Mouse (Mus musculus) thymus, adult 2 months (tissue): ENCODE data around the gene Oaz2. TPM values are rescaled to one million over a fixed set of nuclear protein-coding genes. Genes with fewer than 3 reads are reported as not detected.

ENCODE experiments used
- DNase-seq: peaks from one replicate; pipeline ENCODE4 v3.0.0; 2021
- H3K27ac ChIP-seq: fragments of 200-500 bp; 2 replicates; pipeline ENCODE4 v1.5.1; 2012; ENCODE audit warnings: low read length, control low read depth; ENCODE audit not compliant: control insufficient read depth, insufficient read depth
- H3K27me3 ChIP-seq: fragments of 200-500 bp; 2 replicates; pipeline ENCODE4 v1.6.1; 2012; ENCODE audit warnings: mild to moderate bottlenecking, low read length, moderate library complexity, mixed read lengths; ENCODE audit not compliant: control insufficient read depth, insufficient read depth
- H3K36me3 ChIP-seq: fragments of 200-500 bp; 2 replicates; pipeline ENCODE4 v1.6.1; 2012; ENCODE audit warnings: mild to moderate bottlenecking, low read length, moderate library complexity; ENCODE audit not compliant: control insufficient read depth, insufficient read depth
- H3K4me1 ChIP-seq: fragments of 200-500 bp; replicated peaks from 2 replicates; pipeline ENCODE4 v1.6.1; 2012; ENCODE audit warnings: low read length; ENCODE audit not compliant: control insufficient read depth, insufficient read depth
- H3K4me3 ChIP-seq: fragments of 200-500 bp; 2 replicates; pipeline ENCODE4 v1.5.1; 2012; ENCODE audit warnings: mild to moderate bottlenecking, low read length, control low read depth, moderate library complexity; ENCODE audit not compliant: control insufficient read depth, insufficient read depth
- CTCF ChIP-seq: fragments of 200-500 bp; IDR thresholded peaks from 2 replicates; pipeline ENCODE4 v1.5.1; 2012; ENCODE audit warnings: mild to moderate bottlenecking, control low read depth, low read length, moderate library complexity, borderline replicate concordance; ENCODE audit not compliant: control insufficient read depth, poor library complexity, insufficient read depth; ENCODE audit errors: extremely low read depth
- POLR2A ChIP-seq: fragments of 200-500 bp; IDR thresholded peaks from 2 replicates; pipeline ENCODE4 v1.6.1; 2012; ENCODE audit warnings: mild to moderate bottlenecking, low read length, control low read depth, moderate library complexity; ENCODE audit not compliant: control insufficient read depth, poor library complexity, insufficient read depth; ENCODE audit errors: extremely low read depth
- WGBS: fragments of 180-500 bp; shearing (Covaris S2); methylation state at CpG from one replicate; pipeline ENCODE4 v1.1.7; 2018; 5-methylcytosine and 5-hydroxymethylcytosine counted together
- polyA plus RNA-seq: library from polyadenylated mRNA; depleted of rRNA; stranded (reverse); fragments of >200 nt; gene quantifications from 2 replicates; pipeline ENCODE4 v1.2.3, GENCODE M21; 2012

The Oaz2 gene
- polyA plus RNA-seq, 1 experiment: 68.1 TPM

- DNase-seq: peak; percentile 58
- peaks cover 27% of the 10 kb centered on the region for H3K27me3 ChIP-seq
- H3K4me1 ChIP-seq: peaks cover 15% of the 10 kb centered on the region
- TF ChIP-seq POLR2A (no peak), CTCF (no peak)
- WGBS: 1% methylated on average over 59 of the region's 83 CpGs
- peak overlapping the region; percentile 60 for H3K4me3 ChIP-seq
- no peaks in the 10 kb centered on the region for H3K36me3 ChIP-seq
- no peak overlapping the region for H3K27ac ChIP-seq
These were observed 37.8 kb upstream of the Oaz2 start for GRCm38 (mm10) chr9:65629767-65630630.

- TF ChIP-seq CTCF (0 out of 2 replicates have a peak, but pooled peaks have one; percentile 11), POLR2A (no peak)
- DNase-seq: peak; percentile 28
- WGBS: 4% methylated on average over 76 of the region's 78 CpGs
- no peaks in the 10 kb centered on the region for H3K36me3 ChIP-seq
- H3K4me3 ChIP-seq: peak overlapping the region; percentile 60
- no peak overlapping the region for H3K27ac ChIP-seq
- H3K4me1 ChIP-seq: peaks cover 15% of the 10 kb centered on the region
- H3K27me3 ChIP-seq: peaks cover 27% of the 10 kb centered on the region
These were observed 37.0 kb upstream of the Oaz2 start for GRCm38 (mm10) chr9:65630631-65631353.

- no peak for TF ChIP-seq POLR2A
- TF ChIP-seq CTCF: no peak
- Histone ChIP-seq H3K27ac (no peak overlapping the region), H3K36me3 (no peaks in the 10 kb centered on the region), H3K27me3 (peaks cover 27% of the 10 kb centered on the region), H3K4me3 (no peak overlapping the region), H3K4me1 (peaks cover 15% of the 10 kb centered on the region)
- DNase-seq: no peak
- 27% methylated on average over 16 of the region's 16 CpGs for WGBS
These were observed 36.3 kb upstream of the Oaz2 start for GRCm38 (mm10) chr9:65631354-65632021.

- Histone ChIP-seq H3K27me3 (peaks cover 10% of the 10 kb centered on the region; the same call in 1 of the 2 replicates), H3K4me1 (peaks cover 6% of the 10 kb centered on the region), H3K36me3 (no peaks in the 10 kb centered on the region), H3K27ac (no peak overlapping the region), H3K4me3 (no peak overlapping the region)
- WGBS: 50% methylated on average over 1 of the region's 1 CpGs
- no peak for TF ChIP-seq POLR2A
- TF ChIP-seq CTCF: no peak
- no peak for DNase-seq
These were observed 32.0 kb upstream of the Oaz2 start for GRCm38 (mm10) chr9:65635766-65636165.

- TF ChIP-seq POLR2A: no peak
- no peak for TF ChIP-seq CTCF
- H3K27me3 ChIP-seq: peaks cover 2% of the 10 kb centered on the region; the same call in 1 of the 2 replicates
- H3K4me3 ChIP-seq: no peak overlapping the region
- no peak overlapping the region for H3K27ac ChIP-seq
- 60% methylated on average over 4 of the region's 4 CpGs for WGBS
- H3K4me1 ChIP-seq: no peaks in the 10 kb centered on the region
- H3K36me3 ChIP-seq: no peaks in the 10 kb centered on the region
- no peak for DNase-seq
These were observed 30.9 kb upstream of the Oaz2 start for GRCm38 (mm10) chr9:65636926-65637325.

- H3K27ac ChIP-seq: no peak overlapping the region
These were observed 28.7 kb upstream of the Oaz2 start for GRCm38 (mm10) chr9:65639065-65639464.

More at GRCm38 (mm10) chr9:65639065-65639464, 28.7 kb upstream of the Oaz2 start:
- no peak for DNase-seq
- WGBS: 89% methylated on average over 5 of the region's 5 CpGs
- TF ChIP-seq POLR2A (no peak), CTCF (no peak)
- no peaks in the 10 kb centered on the region for H3K4me1 ChIP-seq
- no peaks in the 10 kb centered on the region for H3K36me3 ChIP-seq
- H3K27me3 ChIP-seq: no peaks in the 10 kb centered on the region
- H3K4me3 ChIP-seq: no peak overlapping the region
